Mouse (Mus musculus) frontal cortex, postnatal 10 days (tissue): ENCODE measurements around the gene Cadm4.
"Not testable (repeated sequence)": the region's sequence is repeated elsewhere in the genome, so short reads cannot be mapped to it uniquely, and the experiment has no call there.

Source experiments
- DNase-seq, 2 experiments: peaks; one replicate each; pipeline ENCODE4 v3.0.0; 2022; ENCODE audit warnings: low spot score in 2 of 2, mixed read lengths in 1 of 2

The Cadm4 gene

GRCm38 (mm10) chr7:24501492-24501891, 19.7 kb downstream of the Cadm4 start:
- no peak for DNase-seq

- no peak for DNase-seq
Measured at GRCm38 (mm10) chr7:24504004-24504403, 22.2 kb downstream of the Cadm4 start.

- DNase-seq, result no peak
Measured at GRCm38 (mm10) chr7:24504868-24505267, 23.0 kb downstream of the Cadm4 start.

GRCm38 (mm10) chr7:24505447-24506064, 23.7 kb downstream of the Cadm4 start:
- DNase-seq, result no peak

GRCm38 (mm10) chr7:24506065-24506459, 24.2 kb downstream of the Cadm4 start:
- DNase-seq, result no peak

GRCm38 (mm10) chr7:24506476-24506837, 24.6 kb downstream of the Cadm4 start:
- DNase-seq, result no peak

- DNase-seq, result peak; percentile 83 to 84
Measured at GRCm38 (mm10) chr7:24506838-24507725, 25.3 kb downstream of the Cadm4 start, which contains the start of gene Zfp428. Zfp428 (plus strand) TSS chr7:24507006.

GRCm38 (mm10) chr7:24507726-24508114, 25.9 kb downstream of the Cadm4 start:
- DNase-seq, result no peak

GRCm38 (mm10) chr7:24512355-24512754, 30.5 kb downstream of the Cadm4 start, which contains the start of gene AC161166.1:
AC161166.1 (minus strand) TSS chr7:24512455.
- no peak for DNase-seq

GRCm38 (mm10) chr7:24516319-24516718, 34.5 kb downstream of the Cadm4 start:
- DNase-seq, result peak in 1 of 2 experiments; percentile 44

- no peak for DNase-seq
Measured at GRCm38 (mm10) chr7:24517077-24517476, 35.3 kb downstream of the Cadm4 start.

- DNase-seq, result no peak
Measured at GRCm38 (mm10) chr7:24517654-24518053, 35.8 kb downstream of the Cadm4 start.

GRCm38 (mm10) chr7:24519130-24519529, 37.3 kb downstream of the Cadm4 start:
- no peak for DNase-seq

- DNase-seq, result not testable (repeated sequence)
Measured at GRCm38 (mm10) chr7:24520054-24520453, 38.2 kb downstream of the Cadm4 start.

GRCm38 (mm10) chr7:24522805-24523204, 41.0 kb downstream of the Cadm4 start:
- DNase-seq, result no peak

- DNase-seq, result no peak
Measured at GRCm38 (mm10) chr7:24523723-24524122, 41.9 kb downstream of the Cadm4 start.

GRCm38 (mm10) chr7:24524978-24525377, 43.2 kb downstream of the Cadm4 start:
- DNase-seq, result no peak

- no peak for DNase-seq
Measured at GRCm38 (mm10) chr7:24525686-24526420, 44.0 kb downstream of the Cadm4 start.

GRCm38 (mm10) chr7:24528861-24529260, 47.0 kb downstream of the Cadm4 start:
- no peak for DNase-seq

- DNase-seq, result no peak
Measured at GRCm38 (mm10) chr7:24529580-24529979, 47.8 kb downstream of the Cadm4 start.

- DNase-seq, result peak; percentile 99
Measured at GRCm38 (mm10) chr7:24530062-24530931, 48.5 kb downstream of the Cadm4 start, which contains the start of gene Irgq. Irgq (plus strand) TSS chr7:24530689.
